Mouse (Mus musculus) liver, adult 2 months (tissue): ENCODE data around the gene Kctd6.

ENCODE experiments used
- CTCF ChIP-seq: fragments of 200-500 bp; IDR thresholded peaks from 2 replicates; pipeline ENCODE4 v1.5.1; 2011; ENCODE audit warnings: low read depth, low read length, control low read depth
- POLR2A ChIP-seq: fragments of 200-500 bp; IDR thresholded peaks from 2 replicates; pipeline ENCODE4 v1.6.1; 2011; ENCODE audit warnings: low read length, control low read depth; ENCODE audit not compliant: insufficient read depth; ENCODE audit errors: extremely low read depth

- TF ChIP-seq POLR2A (no peak), CTCF (no peak)
Measured at GRCm38 (mm10) chr14:8244211-8244611, 30.3 kb downstream of the Kctd6 start.
